ENCODE assay signal across 9 mouse cellular contexts in genomic region chr15:101412188-101412587, GRCm38 (mm10). TPM values are rescaled to one million over a fixed set of nuclear protein-coding genes. Genes with fewer than 3 reads are reported as not detected.
A peak's percentile ranks its signal among the peaks of the same experiment; 100 is the strongest.
DNase-seq lines count a peak whose midpoint lies in the region; ATAC-seq and TF ChIP-seq lines count a peak whose summit lies in the region.
"Had no signal": no experiment of that assay in that cellular context is flagged by ENCODE, and none has a peak within 500 bp of the region (broad histone marks: within the 10 kb centered on the region; RNA-seq: fewer than 3 reads in every experiment).

No protein-coding gene starts in this region.

- H3K27ac ChIP-seq in liver, embryonic 11.5 days (ENCODE audit: low read depth, low read length) = no peak overlapping the region
- H3K27ac ChIP-seq in intestine, postnatal 0 days (ENCODE audit: low read depth, low read length) = 0 out of 2 replicates have a peak overlapping the region, but pooled peaks have one; percentile 41
- H3K27ac ChIP-seq in limb, embryonic 11.5 days (replicated peaks; ENCODE audit: low read depth, low read length) = no peak overlapping the region
- peak overlapping the region; percentile 76 for H3K27ac ChIP-seq in stomach, embryonic 15.5 days

- no peak for TF ChIP-seq CTCF in intestine, postnatal 0 days (IDR thresholded peaks at IDR 0.05; ENCODE audit: low read depth)

- H3K4me1 ChIP-seq in liver, embryonic 11.5 days (replicated peaks; ENCODE audit: control insufficient read depth, insufficient read depth, low read length) = peaks cover 2% of the 10 kb centered on the region; the same call in 1 of the 2 replicates
- H3K4me1 ChIP-seq in intestine, postnatal 0 days (replicated peaks; ENCODE audit: control insufficient read depth, insufficient read depth, low read length) = 0 out of 2 replicates have a peak, but pooled peaks cover 7% of the 10 kb centered on the region
- H3K4me1 ChIP-seq in limb, embryonic 11.5 days (ENCODE audit: control insufficient read depth, insufficient read depth, low read length) = peaks cover 14% of the 10 kb centered on the region
- H3K4me1 ChIP-seq in stomach, embryonic 15.5 days = no peaks in the 10 kb centered on the region; the same call in 1 of the 2 replicates

- H3K27me3 ChIP-seq in liver, embryonic 11.5 days (replicated peaks; ENCODE audit: control insufficient read depth, insufficient read depth, low read length) = peaks cover 27% of the 10 kb centered on the region
- H3K27me3 ChIP-seq in intestine, postnatal 0 days (replicated peaks; ENCODE audit: control insufficient read depth, insufficient read depth, low read length) = no peaks in the 10 kb centered on the region
- peaks cover 20% of the 10 kb centered on the region for H3K27me3 ChIP-seq in limb, embryonic 11.5 days (ENCODE audit: control insufficient read depth, insufficient read depth, low read length)
- H3K27me3 ChIP-seq in stomach, embryonic 15.5 days (replicated peaks) = no peaks in the 10 kb centered on the region

- peak overlapping the region; percentile 4 for H3K4me2 ChIP-seq in liver, embryonic 11.5 days
- peak overlapping the region; percentile 64 for H3K4me2 ChIP-seq in intestine, postnatal 0 days (replicated peaks; ENCODE audit: low read depth)
- no peak overlapping the region for H3K4me2 ChIP-seq in limb, embryonic 11.5 days (ENCODE audit: low read depth, severe bottlenecking)
- H3K4me2 ChIP-seq in stomach, embryonic 15.5 days = peak overlapping the region; percentile 48

- DNase-seq in liver, embryonic 11.5 days (ENCODE audit: low spot score) = no peak
- DNase-seq in liver = no peak
- DNase-seq in limb, embryonic 11.5 days (ENCODE audit: low spot score) = no peak
- DNase-seq in spleen, adult 18-20 months = no peak
- DNase-seq in layer of hippocampus, postnatal 25 days (ENCODE audit: extremely low spot score in 1 of 2, low spot score in 1 of 2) = no peak

- H3K9ac ChIP-seq in liver, embryonic 11.5 days (ENCODE audit: low read depth, low read length) = no peak overlapping the region
- H3K9ac ChIP-seq in intestine, postnatal 0 days (ENCODE audit: low read depth, low read length) = peak overlapping the region; percentile 43
- H3K9ac ChIP-seq in limb, embryonic 11.5 days (ENCODE audit: low read length) = no peak overlapping the region
- H3K9ac ChIP-seq in stomach, embryonic 15.5 days = no peak overlapping the region

- H3K36me3 ChIP-seq in liver, embryonic 11.5 days (ENCODE audit: control insufficient read depth, insufficient read depth, low read length) = no peaks in the 10 kb centered on the region
- no peaks in the 10 kb centered on the region for H3K36me3 ChIP-seq in intestine, postnatal 0 days (ENCODE audit: control insufficient read depth, insufficient read depth)
- H3K36me3 ChIP-seq in limb, embryonic 11.5 days (ENCODE audit: control insufficient read depth, insufficient read depth, low read length) = no peaks in the 10 kb centered on the region
- H3K36me3 ChIP-seq in stomach, embryonic 15.5 days = no peaks in the 10 kb centered on the region

- no peaks in the 10 kb centered on the region for H3K9me3 ChIP-seq in liver, embryonic 11.5 days (ENCODE audit: control insufficient read depth, low read length)
- H3K9me3 ChIP-seq in intestine, postnatal 0 days (ENCODE audit: control insufficient read depth) = no peaks in the 10 kb centered on the region
- no peaks in the 10 kb centered on the region for H3K9me3 ChIP-seq in limb, embryonic 11.5 days (ENCODE audit: control insufficient read depth, low read length)
- H3K9me3 ChIP-seq in stomach, embryonic 15.5 days = no peaks in the 10 kb centered on the region

- 26% methylated on average over 31 of the region's 31 CpGs for WGBS in liver, embryonic 11.5 days
- 18% methylated on average over 31 of the region's 31 CpGs for WGBS in intestine, postnatal 0 days
- WGBS in limb, embryonic 11.5 days = 27% methylated on average over 31 of the region's 31 CpGs
- 21% methylated on average over 31 of the region's 31 CpGs for WGBS in stomach, embryonic 15.5 days

- H3K4me3 ChIP-seq in liver, embryonic 11.5 days (ENCODE audit: low read depth, low read length) = no peak overlapping the region
- H3K4me3 ChIP-seq in intestine, postnatal 0 days (ENCODE audit: low read depth, low read length) = peak overlapping the region; percentile 36
- 0 out of 2 replicates have a peak overlapping the region, but pooled peaks have one; percentile 1 for H3K4me3 ChIP-seq in limb, embryonic 11.5 days (ENCODE audit: low read depth, low read length)
- H3K4me3 ChIP-seq in stomach, embryonic 15.5 days (replicated peaks) = peak overlapping the region; percentile 37

- ATAC-seq in liver, embryonic 11.5 days (replicated peaks; ENCODE audit: low FRiP score) = no peak
- ATAC-seq in intestine, postnatal 0 days = peak; percentile 61
- ATAC-seq in limb, embryonic 11.5 days (ENCODE audit: insufficient number of reproducible peaks, low FRiP score, low TSS enrichment, low read depth) = no peak
- ATAC-seq in stomach, embryonic 15.5 days (ENCODE audit: insufficient read depth, low FRiP score, low read depth) = peak; percentile 67
- no peak for ATAC-seq in CD4-positive, CD25-positive, alpha-beta regulatory T cell, adult 4 months
- ATAC-seq: midbrain, embryonic 16.5 days had no signal

RNA-seq across cellular contexts. Expression of gene Krt7, which starts 1.3 kb away (rescaled TPM):
- polyA plus RNA-seq in liver, embryonic 11.5 days (2014; fragmentation: Nextera tagmentation; extraction: Ambion mirVana) = 13.3 and 13.9 TPM in 2 replicates
- 86.1 and 89.0 TPM in 2 replicates for polyA plus RNA-seq in intestine, postnatal 0 days (2015; fragmentation: Nextera tagmentation; extraction: Ambion mirVana)
- 15.2 and 16.1 TPM in 2 replicates for polyA plus RNA-seq in limb, embryonic 11.5 days (2014; fragmentation: Nextera tagmentation; extraction: Ambion mirVana)
- polyA plus RNA-seq in stomach, embryonic 15.5 days (2015; fragmentation: Nextera tagmentation; extraction: Ambion mirVana) = 172 and 231 TPM in 2 replicates
- not detected for total RNA-seq in layer of hippocampus, postnatal 25 days (2021)
- under 1 TPM in 1 of 2 experiments, not detected in 1; 0.08 TPM for polyA plus RNA-seq in CD4-positive, CD25-positive, alpha-beta regulatory T cell, adult 4 months (2017; shearing (Covaris generic))

RNA-seq across cellular contexts. Expression of gene Krt87, which starts 26.4 kb away (rescaled TPM):
- polyA plus RNA-seq in liver, embryonic 11.5 days (2014; fragmentation: Nextera tagmentation; extraction: Ambion mirVana) = not detected in 2 replicates
- polyA plus RNA-seq in intestine, postnatal 0 days (2015; fragmentation: Nextera tagmentation; extraction: Ambion mirVana) = 0.16 TPM in 2 replicates
- 0.09 TPM in 1 of 2 replicates, not detected in the other for polyA plus RNA-seq in limb, embryonic 11.5 days (2014; fragmentation: Nextera tagmentation; extraction: Ambion mirVana)
- polyA plus RNA-seq in stomach, embryonic 15.5 days (2015; fragmentation: Nextera tagmentation; extraction: Ambion mirVana) = 0.24 and 0.40 TPM in 2 replicates
- under 1 TPM; 0.42 to 0.71 TPM for total RNA-seq in layer of hippocampus, postnatal 25 days (2021)
- 1 to 10 TPM in 1 of 2 experiments, under 1 TPM in 1; 0.66 to 1.1 TPM for polyA plus RNA-seq in CD4-positive, CD25-positive, alpha-beta regulatory T cell, adult 4 months (2017; shearing (Covaris generic))

RNA-seq across cellular contexts. Expression of gene Krt88, which starts 35.4 kb away (rescaled TPM):
- not detected in 2 replicates for polyA plus RNA-seq in liver, embryonic 11.5 days (2014; fragmentation: Nextera tagmentation; extraction: Ambion mirVana)
- not detected in 2 replicates for polyA plus RNA-seq in intestine, postnatal 0 days (2015; fragmentation: Nextera tagmentation; extraction: Ambion mirVana)
- not detected in 2 replicates for polyA plus RNA-seq in limb, embryonic 11.5 days (2014; fragmentation: Nextera tagmentation; extraction: Ambion mirVana)
- polyA plus RNA-seq in stomach, embryonic 15.5 days (2015; fragmentation: Nextera tagmentation; extraction: Ambion mirVana) = 0.14 TPM in 1 of 2 replicates, not detected in the other
- total RNA-seq in layer of hippocampus, postnatal 25 days (2021) = not detected
- not detected for polyA plus RNA-seq in CD4-positive, CD25-positive, alpha-beta regulatory T cell, adult 4 months (2017; shearing (Covaris generic))
- polyA plus RNA-seq: midbrain, embryonic 16.5 days had no signal

RNA-seq across cellular contexts. Expression of gene Krt80, which starts 42.2 kb away (rescaled TPM):
- polyA plus RNA-seq in liver, embryonic 11.5 days (2014; fragmentation: Nextera tagmentation; extraction: Ambion mirVana) = 0.23 TPM in 1 of 2 replicates, not detected in the other
- polyA plus RNA-seq in intestine, postnatal 0 days (2015; fragmentation: Nextera tagmentation; extraction: Ambion mirVana) = 0.40 and 0.61 TPM in 2 replicates
- polyA plus RNA-seq in limb, embryonic 11.5 days (2014; fragmentation: Nextera tagmentation; extraction: Ambion mirVana) = 0.14 TPM in 1 of 2 replicates, not detected in the other
- 7.7 and 12.7 TPM in 2 replicates for polyA plus RNA-seq in stomach, embryonic 15.5 days (2015; fragmentation: Nextera tagmentation; extraction: Ambion mirVana)
- under 1 TPM; 0.21 to 0.22 TPM for total RNA-seq in layer of hippocampus, postnatal 25 days (2021)
- polyA plus RNA-seq in CD4-positive, CD25-positive, alpha-beta regulatory T cell, adult 4 months (2017; shearing (Covaris generic)) = under 1 TPM in 1 of 2 experiments, not detected in 1; 0.22 TPM

RNA-seq across cellular contexts. Expression of gene Krt81, which starts 51.4 kb away (rescaled TPM):
- polyA plus RNA-seq in liver, embryonic 11.5 days (2014; fragmentation: Nextera tagmentation; extraction: Ambion mirVana) = not detected in 2 replicates
- not detected in 2 replicates for polyA plus RNA-seq in intestine, postnatal 0 days (2015; fragmentation: Nextera tagmentation; extraction: Ambion mirVana)
- not detected in 2 replicates for polyA plus RNA-seq in limb, embryonic 11.5 days (2014; fragmentation: Nextera tagmentation; extraction: Ambion mirVana)
- not detected in 2 replicates for polyA plus RNA-seq in stomach, embryonic 15.5 days (2015; fragmentation: Nextera tagmentation; extraction: Ambion mirVana)
- total RNA-seq in layer of hippocampus, postnatal 25 days (2021) = not detected
- not detected for polyA plus RNA-seq in CD4-positive, CD25-positive, alpha-beta regulatory T cell, adult 4 months (2017; shearing (Covaris generic))

Comparison
In these comparisons a context has a peak if more than half of its experiments do, and no peak if none do; other contexts are left out.
1. ATAC-seq: peak in intestine, postnatal 0 days (single experiment) and stomach, embryonic 15.5 days (single experiment); none in liver, embryonic 11.5 days (single experiment), limb, embryonic 11.5 days (single experiment) and CD4-positive, CD25-positive, alpha-beta regulatory T cell, adult 4 months (single experiment).
2. H3K27ac ChIP-seq: peak in intestine, postnatal 0 days (single experiment) and stomach, embryonic 15.5 days (single experiment); none in liver, embryonic 11.5 days (single experiment) and limb, embryonic 11.5 days (single experiment).
3. RNA of gene Krt7, which starts 1.3 kb away (polyA plus RNA-seq): 172 to 231 TPM in stomach, embryonic 15.5 days, 86.1 to 89.0 TPM in intestine, postnatal 0 days, 15.2 to 16.1 TPM in limb, embryonic 11.5 days and 13.3 to 13.9 TPM in liver, embryonic 11.5 days; 0.08 TPM in CD4-positive, CD25-positive, alpha-beta regulatory T cell, adult 4 months; every median in the first group is over 10 times any median in the second.